Mouse (Mus musculus) kidney, adult 2 months (tissue): Measurements from ENCODE around the gene Amfr. TPM values are rescaled to one million over a fixed set of nuclear protein-coding genes. Genes with fewer than 3 reads are reported as not detected.

Source experiments
- DNase-seq: peaks from one replicate; pipeline ENCODE4 v3.0.0; 2021
- H3K27ac ChIP-seq: fragments of 200-500 bp; 2 replicates; pipeline ENCODE4 v1.5.1; 2012; ENCODE audit warnings: low read depth, low read length, control low read depth, inconsistent platforms; ENCODE audit not compliant: insufficient read depth
- H3K27me3 ChIP-seq: fragments of 200-500 bp; replicated peaks from 2 replicates; pipeline ENCODE4 v1.6.1; 2012; ENCODE audit warnings: mild to moderate bottlenecking, moderate library complexity, low read length, inconsistent platforms; ENCODE audit not compliant: control insufficient read depth, insufficient read depth
- H3K36me3 ChIP-seq: fragments of 200-500 bp; 2 replicates; pipeline ENCODE4 v1.6.1; 2012; ENCODE audit warnings: mild to moderate bottlenecking, moderate library complexity, low read length, inconsistent platforms; ENCODE audit not compliant: control insufficient read depth, insufficient read depth
- H3K4me1 ChIP-seq: fragments of 200-500 bp; 2 replicates; pipeline ENCODE4 v1.6.1; 2011; ENCODE audit warnings: low read length; ENCODE audit not compliant: control insufficient read depth, insufficient read depth
- H3K4me3 ChIP-seq: fragments of 200-500 bp; 2 replicates; pipeline ENCODE4 v1.5.1; 2011; ENCODE audit warnings: mild to moderate bottlenecking, low read depth, low read length, control low read depth; ENCODE audit not compliant: insufficient read depth
- CTCF ChIP-seq: fragments of 200-500 bp; conservative IDR thresholded peaks from 2 replicates; pipeline ENCODE4 v1.5.1; 2011; ENCODE audit warnings: low read depth, mild to moderate bottlenecking, control low read depth, low read length, moderate library complexity, mixed read lengths; ENCODE audit not compliant: insufficient read depth, insufficient read length
- POLR2A ChIP-seq: fragments of 200-500 bp; IDR thresholded peaks from one replicate; pipeline ENCODE4 v1.6.1; 2011; ENCODE audit warnings: low read depth, low read length, control low read depth
- WGBS: fragments of 180-500 bp; shearing (Covaris S2); methylation state at CpG from one replicate; pipeline ENCODE4 v1.1.7; 2018; 5-methylcytosine and 5-hydroxymethylcytosine counted together
- polyA plus RNA-seq: library from polyadenylated mRNA; depleted of rRNA; stranded (reverse); fragments of >200 nt; gene quantifications from 2 replicates; pipeline ENCODE4 v1.2.3, GENCODE M21; 2012; rRNA removed

The Amfr gene
- polyA plus RNA-seq, 1 experiment = 171 TPM

- H3K27ac ChIP-seq = no peak overlapping the region
- no peak overlapping the region for H3K4me3 ChIP-seq
- WGBS = 83% methylated on average over 6 of the region's 6 CpGs
- no peaks in the 10 kb centered on the region for H3K27me3 ChIP-seq
- no peak for TF ChIP-seq CTCF
- TF ChIP-seq POLR2A = no peak
- no peak for DNase-seq
- no peaks in the 10 kb centered on the region for H3K36me3 ChIP-seq
- no peaks in the 10 kb centered on the region for H3K4me1 ChIP-seq
Observed at GRCm38 (mm10) chr8:93931336-93931735, 81.3 kb downstream of the Amfr start.

- Histone ChIP-seq H3K36me3 (no peaks in the 10 kb centered on the region), H3K27me3 (no peaks in the 10 kb centered on the region), H3K4me1 (no peaks in the 10 kb centered on the region), H3K4me3 (no peak overlapping the region), H3K27ac (no peak overlapping the region)
- no peak for TF ChIP-seq CTCF
- no peak for TF ChIP-seq POLR2A
- DNase-seq = no peak
- WGBS = 77% methylated on average over 4 of the region's 4 CpGs
Observed at GRCm38 (mm10) chr8:93929233-93929632, 83.4 kb downstream of the Amfr start.

- 54% methylated on average over 3 of the region's 3 CpGs for WGBS
- Histone ChIP-seq H3K4me1 (no peaks in the 10 kb centered on the region), H3K27me3 (no peaks in the 10 kb centered on the region), H3K36me3 (no peaks in the 10 kb centered on the region), H3K27ac (no peak overlapping the region), H3K4me3 (no peak overlapping the region)
- DNase-seq = no peak
- no peak for TF ChIP-seq POLR2A
- TF ChIP-seq CTCF = no peak
Observed at GRCm38 (mm10) chr8:93925513-93925912, 87.1 kb downstream of the Amfr start.

GRCm38 (mm10) chr8:93923897-93924334 is 88.7 kb downstream of the Amfr start:
- TF ChIP-seq CTCF (no peak), POLR2A (no peak)
- DNase-seq = no peak
- Histone ChIP-seq H3K27me3 (no peaks in the 10 kb centered on the region), H3K36me3 (no peaks in the 10 kb centered on the region), H3K4me3 (no peak overlapping the region), H3K4me1 (no peaks in the 10 kb centered on the region), H3K27ac (no peak overlapping the region)
- 73% methylated on average over 7 of the region's 7 CpGs for WGBS

Other genes starting within 250 kb of the Amfr start
- gene Gnao1, start 202.9 kb downstream of the Amfr start, polyA plus RNA-seq = 4.6 and 4.9 TPM in 2 replicates
- 19.6 and 22.1 TPM in 2 replicates for gene Nudt21, start 24.2 kb upstream of the Amfr start, polyA plus RNA-seq
- gene Ogfod1, start 24.4 kb upstream of the Amfr start, polyA plus RNA-seq = 6.6 and 8.7 TPM in 2 replicates
- gene Bbs2, start 86.1 kb upstream of the Amfr start, polyA plus RNA-seq = 31.3 and 31.4 TPM in 2 replicates
- not detected in 2 replicates for gene Mt4, start 124.4 kb upstream of the Amfr start, polyA plus RNA-seq
- gene Mt3, start 139.8 kb upstream of the Amfr start, polyA plus RNA-seq = 4.2 and 8.4 TPM in 2 replicates
- gene Mt2, start 159.8 kb upstream of the Amfr start, polyA plus RNA-seq = 57.6 and 80.2 TPM in 2 replicates
- gene Mt1, start 166.2 kb upstream of the Amfr start, polyA plus RNA-seq = 906 and 994 TPM in 2 replicates
- 11.2 and 11.9 TPM in 2 replicates for gene Nup93, start 201.7 kb upstream of the Amfr start, polyA plus RNA-seq